Mouse (Mus musculus): ENCODE data around the gene Ajm1.

The Ajm1 gene

DNA sequence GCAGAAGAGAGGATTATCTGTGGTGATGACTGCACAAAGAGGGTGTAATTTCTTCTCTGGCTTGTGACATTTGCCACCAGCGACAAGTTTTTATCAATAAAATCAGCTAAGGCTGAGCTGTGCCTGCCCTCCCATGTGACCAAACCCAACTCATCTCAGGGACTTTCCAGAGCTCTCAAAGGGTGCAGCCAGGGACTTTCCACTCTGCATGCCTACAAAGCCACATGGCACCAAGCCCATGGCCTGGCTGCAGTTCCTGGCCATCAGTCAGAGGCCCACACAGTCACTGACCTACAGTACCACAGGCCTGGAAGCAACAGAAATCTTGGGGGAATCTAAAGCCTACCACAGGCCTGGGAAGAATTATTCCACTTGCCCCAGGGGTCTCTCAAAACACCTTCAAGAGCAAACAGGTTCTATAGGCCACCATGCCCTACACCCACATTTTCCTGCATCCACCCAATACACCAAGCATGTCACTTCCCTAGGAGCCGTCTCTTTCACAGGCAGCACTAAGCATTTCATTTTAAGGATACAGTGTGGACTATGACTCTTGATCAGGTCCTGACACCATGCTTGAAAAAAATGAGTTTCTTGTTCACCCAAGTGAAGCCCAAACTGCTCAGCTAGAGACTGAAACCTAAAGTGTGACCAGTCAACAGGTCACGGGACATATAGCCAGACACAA lies 47.2 kb downstream of the Ajm1 start:
- DNase-seq (ENCODE audit: extremely low spot score, low read depth, low spot score): no peak

- DNase-seq (ENCODE audit: extremely low spot score, low read depth, low spot score): no peak
Measured at GRCm38 (mm10) chr2:25533707-25534106, 47.9 kb downstream of the Ajm1 start.

GRCm38 (mm10) chr2:25526510-25527302 lies 54.9 kb downstream of the Ajm1 start:
- DNase-seq (ENCODE audit: extremely low spot score, low read depth, low spot score): no peak
